Mouse (Mus musculus) subcutaneous adipose tissue, adult 2 months (tissue): Measurements from ENCODE around the gene Ankrd33. TPM values are rescaled to one million over a fixed set of nuclear protein-coding genes. Genes with fewer than 3 reads are reported as not detected.

Experiments
- polyA plus RNA-seq: library from polyadenylated mRNA; depleted of rRNA; stranded (reverse); fragments of >200 nt; gene quantifications from 2 replicates; pipeline ENCODE4 v1.2.3, GENCODE M21; 2012; ENCODE audit warnings: low replicate concordance; rRNA removed

The Ankrd33 gene
- not detected in 2 replicates for polyA plus RNA-seq

DNA sequence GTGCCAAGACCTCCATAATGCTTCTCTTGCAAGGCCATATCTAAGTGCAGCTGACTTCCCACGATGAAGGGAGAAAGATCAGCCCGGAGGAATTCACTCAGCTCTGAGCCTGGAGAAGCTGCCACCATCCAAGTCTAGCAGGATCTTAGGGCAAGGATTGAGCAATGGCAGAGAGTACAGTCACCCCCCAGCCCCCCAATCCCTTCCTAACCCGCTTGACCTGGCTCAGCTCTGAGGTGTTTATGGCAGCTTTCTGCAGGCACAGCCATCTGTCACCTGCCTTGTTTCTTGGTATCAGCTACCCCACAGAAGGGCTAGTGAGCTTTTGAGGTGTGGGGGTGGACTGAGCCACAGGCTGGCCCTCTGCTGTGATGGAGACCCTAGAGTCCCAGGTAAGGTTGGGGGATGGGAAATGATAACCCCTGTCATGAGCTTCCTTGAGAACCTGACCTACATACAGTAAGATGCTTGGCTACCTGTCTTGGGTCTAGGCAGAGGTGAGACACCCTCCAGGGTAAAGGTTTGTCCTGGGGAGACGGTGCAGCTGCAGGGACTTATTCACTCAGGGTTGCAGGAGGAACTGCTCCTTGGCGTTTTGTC, at the start of gene Ankrd33:
Gene Ankrd33, plus strand, starts transcription at position 245 of the 600 bp plus-strand sequence.

DNA sequence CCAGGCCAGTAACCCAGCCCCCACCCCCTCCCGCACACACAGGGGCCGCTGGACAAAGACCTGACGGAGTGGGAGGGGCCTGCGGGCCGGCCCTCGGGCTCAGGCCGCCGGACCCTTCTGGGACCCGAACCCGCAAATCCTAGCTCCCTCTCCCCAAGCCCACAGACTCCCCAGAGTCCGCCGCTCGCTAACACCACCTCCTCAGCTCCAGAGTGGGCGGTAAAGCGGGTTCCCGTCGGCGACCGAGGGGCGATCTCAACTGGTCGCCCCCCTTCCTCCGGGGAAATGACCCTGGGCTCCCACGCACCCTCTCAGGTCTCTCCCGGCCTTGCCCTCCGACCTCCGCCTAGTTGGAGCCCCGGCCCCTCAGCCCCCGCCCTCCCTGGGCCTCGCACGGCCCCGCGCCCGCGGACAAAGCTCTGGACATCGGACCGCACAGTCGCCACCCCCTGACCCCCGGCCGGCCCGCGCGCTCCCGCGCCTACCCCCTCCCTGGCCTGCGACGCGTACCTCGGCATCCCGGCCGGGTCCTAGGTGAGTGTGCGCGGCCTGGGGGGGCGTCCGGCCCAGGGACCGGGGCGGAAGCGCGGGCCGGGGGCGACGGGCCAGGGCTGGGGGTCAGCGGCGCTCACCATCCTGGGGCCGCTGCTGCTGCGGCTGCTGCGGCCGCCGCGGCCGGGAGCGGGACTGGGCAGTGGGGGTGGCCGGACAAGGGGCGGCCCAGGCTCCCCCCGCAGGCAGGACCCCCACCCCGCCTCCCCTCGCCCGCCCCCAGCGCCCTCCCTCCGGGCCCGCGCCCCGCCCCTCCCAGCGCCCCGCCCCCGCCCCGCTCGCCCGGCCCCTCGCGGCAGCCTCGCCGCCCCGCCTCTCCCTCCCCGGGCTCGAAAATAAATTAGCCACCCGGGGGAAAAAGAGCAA, 37.5 kb upstream of the Ankrd33 start, which contains the start of gene Fignl2:
Gene Fignl2, minus strand, starts transcription at position 755 of the 918 bp plus-strand sequence.

DNA sequence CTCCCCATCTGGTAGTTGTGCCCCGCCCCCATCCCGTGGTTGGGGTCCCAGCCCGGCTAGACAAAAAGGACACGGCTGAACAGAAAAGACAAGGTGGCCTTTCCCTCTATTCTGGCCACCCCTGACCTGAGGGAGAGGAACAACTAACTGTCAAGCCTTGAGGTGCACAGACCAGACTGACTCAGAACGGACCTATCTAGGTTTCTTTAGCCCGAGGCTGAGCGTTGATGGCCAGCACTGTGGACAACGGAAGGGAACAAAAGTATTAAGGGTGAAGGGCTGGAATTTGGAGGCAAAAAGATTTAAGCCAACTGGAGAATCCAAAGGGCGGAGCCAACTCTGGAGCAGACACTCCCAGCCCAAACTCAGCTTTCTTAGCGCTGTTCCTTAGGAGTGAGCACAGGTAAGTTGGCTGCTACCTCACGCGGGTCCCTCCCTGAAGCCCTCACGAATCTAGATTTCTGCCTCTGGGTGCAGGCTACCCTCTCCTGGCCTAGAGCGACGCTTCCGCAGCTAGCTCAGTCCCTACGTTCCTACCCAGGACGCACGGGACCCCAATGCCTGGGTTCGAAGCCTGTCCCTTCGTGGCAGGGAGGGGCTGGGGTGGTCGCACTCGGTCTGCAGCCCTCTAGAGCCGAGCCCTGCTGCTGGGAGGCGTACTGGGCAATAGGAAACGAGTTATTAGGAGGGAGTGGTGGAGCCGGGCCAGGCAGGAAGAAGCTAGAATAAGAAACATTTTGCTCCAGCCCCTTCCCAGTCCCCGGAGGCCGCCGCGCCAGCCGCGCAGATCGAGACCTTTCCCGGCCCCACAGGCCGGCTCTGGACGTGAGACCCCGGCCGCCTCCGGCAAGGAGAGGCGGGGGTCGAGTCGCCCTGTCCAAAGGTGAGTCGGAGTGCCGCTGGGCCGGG, 12.9 kb downstream of the Ankrd33 start, which contains the start of gene Acvrl1:
Gene Acvrl1, plus strand, starts transcription at position 342 of the 909 bp plus-strand sequence.

Other genes with a start within 250 kb of the Ankrd33 start
- gene Scn8a, start 245.9 kb upstream of the Ankrd33 start, polyA plus RNA-seq = 0.32 and 0.80 TPM in 2 replicates
- gene Gm47841, start 68.4 kb upstream of the Ankrd33 start, polyA plus RNA-seq = 0.50 TPM in 1 of 2 replicates, not detected in the other
- gene Fignl2, start 37.2 kb upstream of the Ankrd33 start, polyA plus RNA-seq = 5.9 and 10.9 TPM in 2 replicates
- 77.8 and 83.1 TPM in 2 replicates for gene Acvrl1, start 12.8 kb downstream of the Ankrd33 start, polyA plus RNA-seq
- gene Acvr1b, start 58.3 kb downstream of the Ankrd33 start, polyA plus RNA-seq = 21.5 and 26.6 TPM in 2 replicates
- gene Grasp, start 108.4 kb downstream of the Ankrd33 start, polyA plus RNA-seq = 12.0 and 25.9 TPM in 2 replicates
- gene Nr4a1, start 138.5 kb downstream of the Ankrd33 start, polyA plus RNA-seq = 7.7 and 12.7 TPM in 2 replicates
- gene Atg101, start 168.5 kb downstream of the Ankrd33 start, polyA plus RNA-seq = 35.4 and 37.5 TPM in 2 replicates
- 3.4 and 39.0 TPM in 2 replicates for gene 6030408B16Rik, start 177.5 kb downstream of the Ankrd33 start, polyA plus RNA-seq